Mouse (Mus musculus) layer of hippocampus, adult 9-11 months (tissue): ENCODE results near the gene Coq8b.

ENCODE experiments used
- DNase-seq: peaks from one replicate; pipeline ENCODE4 v3.0.0; 2022

The Coq8b gene

GRCm38 (mm10) chr7:27274916-27275315, 42.1 kb downstream of the Coq8b start:
- no peak for DNase-seq

GRCm38 (mm10) chr7:27276021-27276420, 43.2 kb downstream of the Coq8b start:
- DNase-seq = no peak

GRCm38 (mm10) chr7:27277191-27277590, 44.4 kb downstream of the Coq8b start:
- DNase-seq = no peak

- DNase-seq = no peak
These were observed 48.9 kb downstream of the Coq8b start for GRCm38 (mm10) chr7:27281717-27282116.

GRCm38 (mm10) chr7:27282225-27282624, 49.4 kb downstream of the Coq8b start:
- DNase-seq = no peak

- no peak for DNase-seq
These were observed 52.3 kb downstream of the Coq8b start for GRCm38 (mm10) chr7:27284865-27285697.

- peak; percentile 63 for DNase-seq
These were observed 52.9 kb downstream of the Coq8b start for GRCm38 (mm10) chr7:27285698-27286066.

GRCm38 (mm10) chr7:27288732-27289131, 55.9 kb downstream of the Coq8b start:
- no peak for DNase-seq

- DNase-seq = no peak
These were observed 57.7 kb downstream of the Coq8b start for GRCm38 (mm10) chr7:27290555-27290954.

- DNase-seq = no peak
These were observed 59.1 kb downstream of the Coq8b start for GRCm38 (mm10) chr7:27291795-27292466.

GRCm38 (mm10) chr7:27295956-27296355, 63.1 kb downstream of the Coq8b start:
- no peak for DNase-seq

GRCm38 (mm10) chr7:27296518-27296917, 63.7 kb downstream of the Coq8b start:
- no peak for DNase-seq

- no peak for DNase-seq
These were observed 65.3 kb downstream of the Coq8b start for GRCm38 (mm10) chr7:27298033-27298610.

- DNase-seq = no peak
These were observed 66.0 kb downstream of the Coq8b start for GRCm38 (mm10) chr7:27298816-27299215.

GRCm38 (mm10) chr7:27300351-27300750, 67.5 kb downstream of the Coq8b start:
- DNase-seq = no peak

- DNase-seq = no peak
These were observed 68.0 kb downstream of the Coq8b start for GRCm38 (mm10) chr7:27300801-27301200.

- peak; percentile 46 for DNase-seq
These were observed 69.3 kb downstream of the Coq8b start for GRCm38 (mm10) chr7:27302172-27302571.

GRCm38 (mm10) chr7:27305091-27305730, 72.4 kb downstream of the Coq8b start:
- DNase-seq = no peak

GRCm38 (mm10) chr7:27306161-27307160, 73.6 kb downstream of the Coq8b start:
- DNase-seq = no peak

GRCm38 (mm10) chr7:27307551-27307950, 74.7 kb downstream of the Coq8b start:
- DNase-seq = no peak
